Mouse (Mus musculus) 3134 (cell line): ENCODE data around the gene Timp2.

ENCODE experiments used
- DNase-seq: peaks from one replicate; pipeline ENCODE4 v3.0.0-alpha.2; 2011; ENCODE audit warnings: low spot score; ENCODE audit not compliant: insufficient read length; ENCODE audit errors: extremely low read depth

Timp2 gene

GRCm38 (mm10) chr11:118254159-118254951 is 101.2 kb downstream of the Timp2 start:
- DNase-seq = no peak

DNA sequence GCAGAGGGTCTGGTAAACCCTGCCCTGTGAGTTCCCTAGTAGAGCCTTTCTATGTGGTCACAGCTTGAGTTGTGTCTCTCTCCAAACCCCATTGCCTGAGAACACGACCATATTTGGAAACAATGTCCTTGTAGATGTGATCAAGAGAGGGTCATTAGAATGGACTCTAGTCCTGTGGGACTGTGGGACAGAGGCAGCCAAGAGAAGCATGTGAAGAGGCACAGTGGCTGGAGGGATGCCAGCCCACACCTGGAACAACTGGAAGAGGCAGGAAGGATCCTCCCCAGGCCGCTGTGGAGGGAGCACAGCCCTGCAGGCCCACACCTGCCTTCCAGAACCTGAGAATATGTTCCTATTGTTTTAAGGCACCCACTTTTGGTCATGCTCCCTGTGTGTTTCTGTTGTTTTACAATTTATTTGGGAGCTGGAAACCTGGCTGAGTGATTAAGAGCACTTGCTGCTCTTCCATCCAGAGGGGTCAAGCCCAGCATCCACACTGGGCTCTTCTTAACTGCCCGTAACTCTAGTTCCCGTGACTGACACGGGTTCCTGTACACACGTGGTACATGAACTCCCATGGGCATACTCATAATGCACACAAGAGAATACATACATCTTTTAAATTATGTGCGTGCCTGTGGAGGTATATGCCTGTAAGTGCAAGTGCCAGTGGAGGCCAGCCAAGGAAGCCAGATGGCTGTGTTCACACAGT is 101.9 kb downstream of the Timp2 start:
- no peak for DNase-seq
